Mouse (Mus musculus) B cell, adult 67 days (primary cell): Measurements from ENCODE around the gene Fbxw20. TPM values are rescaled to one million over a fixed set of nuclear protein-coding genes. Genes with fewer than 3 reads are reported as not detected.

Experiments
- total RNA-seq, 2 experiments: library from RNA; stranded (reverse); gene quantifications; 4 replicates each; pipeline ENCODE4 v1.2.4; 2023

The Fbxw20 gene
- total RNA-seq, result not detected

DNA sequence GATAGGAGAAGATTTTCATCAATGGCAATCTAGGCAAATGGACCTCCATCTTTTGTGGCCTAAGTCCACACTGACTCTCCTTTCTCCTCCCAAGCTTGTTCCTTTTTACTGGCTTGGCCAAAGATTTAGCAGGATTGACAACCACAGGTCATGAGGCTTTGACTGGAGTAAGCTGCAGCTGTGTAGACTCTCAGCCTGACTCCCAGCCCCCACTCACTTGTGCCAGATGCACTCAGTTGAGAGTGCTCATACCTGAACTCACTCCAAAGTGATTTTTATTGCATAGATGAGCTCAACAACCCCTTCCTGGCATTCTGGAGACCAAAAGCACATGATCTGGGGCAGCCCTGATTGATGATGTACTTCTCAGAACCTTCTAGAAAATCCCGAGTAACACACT is at the start of gene Fbxw20:
Gene Fbxw20 (minus strand): TSS at position 101 of the 400 bp plus-strand sequence.

DNA sequence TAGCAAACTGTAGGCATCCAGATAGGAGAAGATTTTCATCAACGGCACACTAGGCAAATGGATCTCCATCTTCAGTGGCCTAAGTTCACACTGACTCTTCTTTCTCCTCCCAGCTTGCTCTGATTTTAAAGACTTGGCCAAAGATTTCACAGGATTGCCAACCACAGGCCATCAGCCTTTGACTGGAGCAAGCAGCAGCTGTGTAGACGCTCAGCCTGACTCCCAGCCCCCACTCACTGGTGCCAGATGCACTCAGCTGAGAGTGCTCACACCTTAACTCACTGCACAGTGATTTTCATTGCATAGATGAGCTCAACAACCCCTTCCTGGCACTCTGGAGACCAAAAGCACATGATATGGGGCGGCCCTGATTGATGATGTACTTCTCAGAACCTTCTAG is 38.7 kb downstream of the Fbxw20 start, which contains the start of gene Fbxw13:
Gene Fbxw13 (minus strand): TSS at position 101 of the 400 bp plus-strand sequence.

Other genes with a start within 250 kb of the Fbxw20 start
- gene Ucn2, start 248.7 kb downstream of the Fbxw20 start, total RNA-seq, result under 1 TPM in 1 of 2 experiments, not detected in 1; 0.83 TPM
- 10 to 100 TPM; 32.6 to 47.0 TPM for gene Pfkfb4, start 243.0 kb downstream of the Fbxw20 start, total RNA-seq
- 1,000 to 10,000 TPM; 2,072 to 2,196 TPM for gene Shisa5, start 196.2 kb downstream of the Fbxw20 start, total RNA-seq
- 10 to 100 TPM; 15.0 to 19.4 TPM for gene Trex1, start 175.0 kb downstream of the Fbxw20 start, total RNA-seq
- 10 to 100 TPM; 45.5 to 47.0 TPM for gene Atrip, start 160.6 kb downstream of the Fbxw20 start, total RNA-seq
- 10 to 100 TPM in 1 of 2 experiments, 1 to 10 TPM in 1; 9.9 to 12.6 TPM for gene Ccdc51, start 152.3 kb downstream of the Fbxw20 start, total RNA-seq
- gene Tma7, start 152.2 kb downstream of the Fbxw20 start, total RNA-seq, result 100 to 1,000 TPM; 297 to 318 TPM
- 1 to 10 TPM in 1 of 2 experiments, under 1 TPM in 1; 0.27 to 1.5 TPM for gene Plxnb1, start 139.4 kb downstream of the Fbxw20 start, total RNA-seq
- not detected for gene Fbxw21, start 72.7 kb downstream of the Fbxw20 start, total RNA-seq
- gene Fbxw13, start 38.8 kb downstream of the Fbxw20 start, total RNA-seq, result under 1 TPM in 1 of 2 experiments, not detected in 1; 0.59 TPM
- gene Fbxw14, start 52.9 kb upstream of the Fbxw20 start, total RNA-seq, result not detected
- not detected for gene Fbxw28, start 104.9 kb upstream of the Fbxw20 start, total RNA-seq
- gene Fbxw22, start 169.5 kb upstream of the Fbxw20 start, total RNA-seq, result not detected
- not detected for gene Fbxw16, start 214.4 kb upstream of the Fbxw20 start, total RNA-seq